Comparison of ENCODE assay signal across 14 mouse cellular contexts in the genomic region with DNA sequence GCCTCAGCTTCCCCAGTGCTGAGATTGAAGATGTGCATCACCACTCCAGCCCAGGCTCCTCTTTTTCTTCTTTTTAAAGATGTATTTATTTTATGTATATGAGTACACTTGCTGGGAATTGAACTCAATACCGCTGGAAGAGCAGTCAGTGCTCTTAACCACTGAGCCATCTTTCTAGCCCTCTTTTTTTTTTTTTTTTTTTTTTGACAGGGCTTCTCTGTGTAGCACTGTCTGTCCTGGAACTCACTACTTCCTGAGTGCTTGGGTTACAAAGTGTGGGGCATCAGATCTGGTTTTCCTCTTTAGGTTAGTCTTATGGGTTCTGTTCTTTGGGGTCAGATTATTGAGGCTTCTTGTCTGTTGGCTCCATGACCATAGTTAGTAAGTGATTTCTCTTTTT. TPM values are rescaled to one million over a fixed set of nuclear protein-coding genes. Genes with fewer than 3 reads are reported as not detected.
A peak's percentile ranks its signal among the peaks of the same experiment; 100 is the strongest.
DNase-seq lines count a peak whose midpoint lies in the region; ATAC-seq and TF ChIP-seq lines count a peak whose summit lies in the region.
"Had no signal": no experiment of that assay in that cellular context is flagged by ENCODE, and none has a peak within 500 bp of the region (broad histone marks: within the 10 kb centered on the region; RNA-seq: fewer than 3 reads in every experiment).

No protein-coding gene starts in this region.

- 92% methylated on average over 1 of the region's 1 CpGs for WGBS in liver, postnatal 0 days (ENCODE audit: insufficient replicate concordance)
- 74% methylated on average over 1 of the region's 1 CpGs for WGBS in hindbrain, embryonic 16.5 days

- no peak for DNase-seq in gastrocnemius, adult 2 months
- DNase-seq in gastrocnemius, postnatal 10 days: no peak
- DNase-seq in liver, postnatal 0 days: no peak
- no peak for DNase-seq in liver
- DNase-seq in retina, postnatal 1 day: no peak
- DNase-seq: cerebellum, postnatal 10 days; heart, postnatal 36 days; kidney, postnatal 10 days; layer of hippocampus, postnatal 36 days had no signal

- TF ChIP-seq EP300 in liver, postnatal 0 days (IDR thresholded peaks at IDR 0.05; ENCODE audit: low read depth): no peak

- 0 out of 2 replicates have a peak, but pooled peaks cover 6% of the 10 kb centered on the region for H3K27me3 ChIP-seq in liver, postnatal 0 days (ENCODE audit: insufficient read depth, low read length)
- no peaks in the 10 kb centered on the region for H3K27me3 ChIP-seq in hindbrain, embryonic 16.5 days (replicated peaks; ENCODE audit: control insufficient read depth, insufficient read depth, low read length)
- no peaks in the 10 kb centered on the region for H3K27me3 ChIP-seq in myocyte (ENCODE audit: control insufficient read depth, insufficient read depth, insufficient read length)

- H3ac ChIP-seq in myocyte (ENCODE audit: control insufficient read depth, insufficient read length): no peak overlapping the region

- peak overlapping the region; percentile 92 for H3K4me3 ChIP-seq in gastrocnemius, adult 2 months
- H3K4me3 ChIP-seq in liver, postnatal 0 days (ENCODE audit: low read depth, low read length): no peak overlapping the region
- H3K4me3 ChIP-seq in hindbrain, embryonic 16.5 days (ENCODE audit: low read length): no peak overlapping the region
- no peak overlapping the region for H3K4me3 ChIP-seq in myocyte
- H3K4me3 ChIP-seq: embryonic facial prominence, embryonic 10.5 days had no signal

- no peak for TF ChIP-seq CTCF in gastrocnemius, adult 2 months (IDR thresholded peaks at IDR 0.05)
- no peak for TF ChIP-seq CTCF in liver, postnatal 0 days (IDR thresholded peaks at IDR 0.05; ENCODE audit: low read depth)

- no peaks in the 10 kb centered on the region for H3K9me3 ChIP-seq in liver, postnatal 0 days (ENCODE audit: low read length)
- H3K9me3 ChIP-seq in hindbrain, embryonic 16.5 days (ENCODE audit: control insufficient read depth, low read length): no peaks in the 10 kb centered on the region
- H3K9me3 ChIP-seq: embryonic facial prominence, embryonic 10.5 days had no signal

- ATAC-seq in liver, postnatal 0 days: no peak
- no peak for ATAC-seq in hindbrain, embryonic 16.5 days
- ATAC-seq in activated CD4-positive, CD25-positive, alpha-beta regulatory T cell, adult 4 months: no peak

- intact Hi-C loops in gastrocnemius, adult 2 months (cut with DNase I): loop anchor here (5.0 kb wide), 1 partner anchor 42 kb away; no protein-coding TSS in a partner anchor

- no peak for TF ChIP-seq POLR2A in myocyte (IDR thresholded peaks at IDR 0.05; ENCODE audit: insufficient read length, low read depth)

- peaks cover 36% of the 10 kb centered on the region for H3K4me1 ChIP-seq in liver, postnatal 0 days (ENCODE audit: insufficient read depth)
- peaks cover 23% of the 10 kb centered on the region for H3K4me1 ChIP-seq in hindbrain, embryonic 16.5 days (ENCODE audit: control insufficient read depth, insufficient read depth, low read depth, low read length)

- no peak overlapping the region for H3K27ac ChIP-seq in gastrocnemius, adult 2 months
- no peak overlapping the region for H3K27ac ChIP-seq in liver, postnatal 0 days (ENCODE audit: low read depth)
- H3K27ac ChIP-seq in hindbrain, embryonic 16.5 days (ENCODE audit: low read depth, low read length): no peak overlapping the region
- H3K27ac ChIP-seq: embryonic facial prominence, embryonic 10.5 days had no signal

- peak overlapping the region; percentile 96; the same call in 1 of the 2 replicates for H3K4me2 ChIP-seq in liver, postnatal 0 days (ENCODE audit: low read depth, low read length)
- H3K4me2 ChIP-seq in hindbrain, embryonic 16.5 days (ENCODE audit: low read length): peak overlapping the region; percentile 61; the same call in 1 of the 2 replicates
- H3K4me2 ChIP-seq in myocyte (ENCODE audit: low read depth): peak overlapping the region; percentile 84

- no peaks in the 10 kb centered on the region for H3K36me3 ChIP-seq in liver, postnatal 0 days (replicated peaks; ENCODE audit: insufficient read depth, low read length)
- no peaks in the 10 kb centered on the region for H3K36me3 ChIP-seq in hindbrain, embryonic 16.5 days (ENCODE audit: control insufficient read depth, insufficient read depth, low read length)
- H3K36me3 ChIP-seq in myocyte (ENCODE audit: control insufficient read depth, insufficient read depth): no peaks in the 10 kb centered on the region
- H3K36me3 ChIP-seq: G1E had no signal

- peaks cover 72% of the 10 kb centered on the region for H3K79me2 ChIP-seq in myocyte (ENCODE audit: control insufficient read depth, insufficient read depth)

- no peak overlapping the region for H3K9ac ChIP-seq in liver, postnatal 0 days (replicated peaks)
- no peak overlapping the region for H3K9ac ChIP-seq in hindbrain, embryonic 16.5 days (ENCODE audit: low read depth, low read length)

TF ChIP-seq in myocyte, 11 proteins besides CTCF, POLR2A, EP300 and RAD21:
- no peak for TF ChIP-seq POLR2AphosphoS2 (IDR thresholded peaks at IDR 0.05; ENCODE audit: insufficient read length, low read depth)
- TF ChIP-seq TCF12 (IDR thresholded peaks at IDR 0.05; ENCODE audit: insufficient read depth, poor library complexity, severe bottlenecking): no peak
- TF ChIP-seq REST (IDR thresholded peaks at IDR 0.05; ENCODE audit: insufficient read depth, insufficient read length): no peak
- no peak for TF ChIP-seq E2F4 (IDR thresholded peaks at IDR 0.05; ENCODE audit: insufficient read depth)
- no peak for TF ChIP-seq CEBPB (IDR thresholded peaks at IDR 0.05; ENCODE audit: insufficient read depth, poor library complexity, severe bottlenecking)
- no peak for TF ChIP-seq SRF (IDR thresholded peaks at IDR 0.05; ENCODE audit: control insufficient read depth, insufficient read length, low read depth)
TF ChIP-seq in myocyte: peak in this region for 0.

RNA-seq across cellular contexts. Expression of gene Prkar2a, which starts 5.4 kb away (rescaled TPM):
- 100 to 1,000 TPM; 164 to 181 TPM for total RNA-seq in gastrocnemius, adult 2 months (2021)
- 100 to 1,000 TPM; 113 TPM for total RNA-seq in gastrocnemius, postnatal 10 days (2021)
- polyA plus RNA-seq in liver, postnatal 0 days (2015; fragmentation: Nextera tagmentation; extraction: Ambion mirVana): 8.2 and 9.7 TPM in 2 replicates
- 36.8 and 52.8 TPM in 2 replicates for polyA plus RNA-seq in hindbrain, embryonic 16.5 days (2015; fragmentation: Nextera tagmentation; extraction: Ambion mirVana)
- 21.5 TPM for polyA plus RNA-seq in myocyte (2012; fragmentation: generic; extraction: Trizol)
- polyA plus RNA-seq in activated CD4-positive, CD25-positive, alpha-beta regulatory T cell, adult 4 months (2017; shearing (Covaris generic)): 1 to 10 TPM; 4.0 to 5.4 TPM
- polyA plus RNA-seq: G1E had no signal

RNA-seq across cellular contexts. Expression of gene Slc25a20, which starts 32.6 kb away (rescaled TPM):
- total RNA-seq in gastrocnemius, adult 2 months (2021): 10 to 100 TPM; 55.2 to 96.6 TPM
- 10 to 100 TPM; 63.7 to 69.4 TPM for total RNA-seq in gastrocnemius, postnatal 10 days (2021)
- polyA plus RNA-seq in liver, postnatal 0 days (2015; fragmentation: Nextera tagmentation; extraction: Ambion mirVana): 104 and 114 TPM in 2 replicates
- polyA plus RNA-seq in hindbrain, embryonic 16.5 days (2015; fragmentation: Nextera tagmentation; extraction: Ambion mirVana): 48.7 and 51.3 TPM in 2 replicates
- 27.7 TPM for polyA plus RNA-seq in myocyte (2012; fragmentation: generic; extraction: Trizol)
- 10 to 100 TPM; 36.2 to 41.8 TPM for polyA plus RNA-seq in activated CD4-positive, CD25-positive, alpha-beta regulatory T cell, adult 4 months (2017; shearing (Covaris generic))

RNA-seq across cellular contexts. Expression of gene Arih2, which starts 45.3 kb away (rescaled TPM):
- 10 to 100 TPM; 61.9 to 83.9 TPM for total RNA-seq in gastrocnemius, adult 2 months (2021)
- total RNA-seq in gastrocnemius, postnatal 10 days (2021): 10 to 100 TPM; 62.5 to 67.0 TPM
- polyA plus RNA-seq in liver, postnatal 0 days (2015; fragmentation: Nextera tagmentation; extraction: Ambion mirVana): 16.3 and 19.8 TPM in 2 replicates
- 44.6 and 48.0 TPM in 2 replicates for polyA plus RNA-seq in hindbrain, embryonic 16.5 days (2015; fragmentation: Nextera tagmentation; extraction: Ambion mirVana)
- 51.1 TPM for polyA plus RNA-seq in myocyte (2012; fragmentation: generic; extraction: Trizol)
- 10 to 100 TPM; 44.6 to 46.2 TPM for polyA plus RNA-seq in activated CD4-positive, CD25-positive, alpha-beta regulatory T cell, adult 4 months (2017; shearing (Covaris generic))
